ENCODE assay signal across 9 mouse cellular contexts in genomic region chr6:81839474-81840153, GRCm38 (mm10).
DNase-seq lines count a peak whose midpoint lies in the region; ATAC-seq and TF ChIP-seq lines count a peak whose summit lies in the region.
"Had no signal": no experiment of that assay in that cellular context is flagged by ENCODE, and none has a peak within 500 bp of the region (broad histone marks: within the 10 kb centered on the region; RNA-seq: fewer than 3 reads in every experiment).

No protein-coding gene starts in this region.

- no peak for TF ChIP-seq POLR2A in kidney, adult 2 months (IDR thresholded peaks at IDR 0.05; ENCODE audit: low read depth, low read length)

- 63% methylated on average over 11 of the region's 11 CpGs for WGBS in midbrain, embryonic 13.5 days
- WGBS in midbrain, embryonic 10.5 days: 68% methylated on average over 11 of the region's 11 CpGs
- 15% methylated on average over 11 of the region's 11 CpGs for WGBS in kidney, adult 2 months
- WGBS in stomach, embryonic 15.5 days: 55% methylated on average over 11 of the region's 11 CpGs

- H3K27me3 ChIP-seq in midbrain, embryonic 13.5 days: no peaks in the 10 kb centered on the region
- no peaks in the 10 kb centered on the region for H3K27me3 ChIP-seq in midbrain, embryonic 10.5 days (ENCODE audit: low read depth, poor library complexity, severe bottlenecking)
- H3K27me3 ChIP-seq in kidney, adult 2 months (replicated peaks; ENCODE audit: control insufficient read depth, insufficient read depth, low read length): no peaks in the 10 kb centered on the region
- no peaks in the 10 kb centered on the region for H3K27me3 ChIP-seq in stomach, embryonic 15.5 days (replicated peaks)
- H3K27me3 ChIP-seq: liver, embryonic 15.5 days had no signal

- H3K36me3 ChIP-seq in midbrain, embryonic 13.5 days: no peaks in the 10 kb centered on the region
- no peaks in the 10 kb centered on the region for H3K36me3 ChIP-seq in midbrain, embryonic 10.5 days
- H3K36me3 ChIP-seq in kidney, adult 2 months (ENCODE audit: control insufficient read depth, insufficient read depth, low read length): no peaks in the 10 kb centered on the region
- H3K36me3 ChIP-seq in stomach, embryonic 15.5 days: no peaks in the 10 kb centered on the region
- H3K36me3 ChIP-seq: liver, embryonic 15.5 days had no signal

- no peak for DNase-seq in frontal cortex, postnatal 14 days (ENCODE audit: low spot score in 2 of 2)
- no peak for DNase-seq in midbrain, embryonic 10.5 days (ENCODE audit: low spot score)
- DNase-seq in kidney, adult 2 months: peak; percentile 41
- no peak for DNase-seq in testis, postnatal 10 days (ENCODE audit: low spot score)
- no peak for DNase-seq in urinary bladder, postnatal 4 days (ENCODE audit: low spot score in 2 of 2)

- TF ChIP-seq CTCF in kidney, adult 2 months (conservative IDR thresholded peaks at IDR 0.05; ENCODE audit: insufficient read depth, insufficient read length, low read depth, low read length): no peak; the same call in 1 of the 2 replicates

- H3K4me1 ChIP-seq in midbrain, embryonic 13.5 days (replicated peaks): no peaks in the 10 kb centered on the region
- H3K4me1 ChIP-seq in midbrain, embryonic 10.5 days: no peaks in the 10 kb centered on the region
- no peaks in the 10 kb centered on the region for H3K4me1 ChIP-seq in kidney, adult 2 months (ENCODE audit: control insufficient read depth, insufficient read depth, low read length)
- H3K4me1 ChIP-seq in stomach, embryonic 15.5 days: no peaks in the 10 kb centered on the region
- H3K4me1 ChIP-seq: liver, embryonic 15.5 days had no signal

- peak; percentile 100 for ATAC-seq in frontal cortex, adult (ENCODE audit: low TSS enrichment)
- ATAC-seq in midbrain, embryonic 13.5 days: no peak
- ATAC-seq in stomach, embryonic 15.5 days (ENCODE audit: insufficient read depth, low FRiP score, low read depth): 0 out of 2 replicates have a peak, but pooled peaks have one; percentile 43

- no peak overlapping the region for H3K4me3 ChIP-seq in midbrain, embryonic 13.5 days (replicated peaks)
- no peak overlapping the region for H3K4me3 ChIP-seq in midbrain, embryonic 10.5 days
- peak overlapping the region; percentile 64 for H3K4me3 ChIP-seq in kidney, adult 2 months (ENCODE audit: insufficient read depth, low read depth, low read length)
- H3K4me3 ChIP-seq in stomach, embryonic 15.5 days (replicated peaks): no peak overlapping the region
- H3K4me3 ChIP-seq: liver, embryonic 15.5 days had no signal

- H3K9ac ChIP-seq in midbrain, embryonic 13.5 days (replicated peaks): no peak overlapping the region
- no peak overlapping the region for H3K9ac ChIP-seq in stomach, embryonic 15.5 days
- H3K9ac ChIP-seq: liver, embryonic 15.5 days had no signal

- peak overlapping the region; percentile 15; the same call in 1 of the 2 replicates for H3K4me2 ChIP-seq in midbrain, embryonic 13.5 days (replicated peaks)
- H3K4me2 ChIP-seq in stomach, embryonic 15.5 days: peak overlapping the region; percentile 24
- H3K4me2 ChIP-seq: liver, embryonic 15.5 days had no signal

- no peak overlapping the region for H3K27ac ChIP-seq in midbrain, embryonic 13.5 days
- no peak overlapping the region for H3K27ac ChIP-seq in midbrain, embryonic 10.5 days (replicated peaks)
- no peak overlapping the region for H3K27ac ChIP-seq in kidney, adult 2 months (ENCODE audit: insufficient read depth, low read depth, low read length)
- no peak overlapping the region for H3K27ac ChIP-seq in stomach, embryonic 15.5 days
- H3K27ac ChIP-seq: liver, embryonic 15.5 days had no signal

- no peaks in the 10 kb centered on the region for H3K9me3 ChIP-seq in midbrain, embryonic 13.5 days
- H3K9me3 ChIP-seq in midbrain, embryonic 10.5 days (replicated peaks): no peaks in the 10 kb centered on the region
- no peaks in the 10 kb centered on the region for H3K9me3 ChIP-seq in stomach, embryonic 15.5 days
- H3K9me3 ChIP-seq: liver, embryonic 15.5 days had no signal
